ENCODE assay signal across 22 mouse cellular contexts in the genomic region with DNA sequence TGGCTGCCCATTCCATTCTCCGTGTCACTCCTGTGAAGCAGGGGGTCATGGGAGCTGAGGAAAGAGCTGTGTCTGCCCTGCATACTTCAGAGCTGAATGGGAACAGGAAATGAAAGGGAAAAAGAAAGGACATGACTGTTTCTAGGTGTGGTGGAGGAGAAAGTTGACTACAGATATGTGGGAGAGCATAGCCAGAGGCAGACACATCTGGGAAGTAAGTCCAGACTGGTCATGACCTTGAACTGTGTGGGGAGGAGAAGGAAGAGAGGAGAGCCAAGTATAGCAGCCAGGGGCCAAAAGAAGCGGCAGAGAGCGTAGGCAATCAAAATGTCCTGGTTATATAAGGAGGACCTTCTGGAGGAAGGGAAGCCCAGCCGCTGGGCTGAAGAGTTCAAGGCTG.
A peak's percentile ranks its signal among the peaks of the same experiment; 100 is the strongest.
DNase-seq lines count a peak whose midpoint lies in the region; ATAC-seq and TF ChIP-seq lines count a peak whose summit lies in the region.
"Had no signal": no experiment of that assay in that cellular context is flagged by ENCODE, and none has a peak within 500 bp of the region (broad histone marks: within the 10 kb centered on the region; RNA-seq: fewer than 3 reads in every experiment).

No protein-coding gene starts in this region.

- TF ChIP-seq EP300 in heart, adult 2 months (IDR thresholded peaks at IDR 0.05; ENCODE audit: insufficient read depth, low read depth, low read length) = peak; percentile 29; the same call in 1 of the 2 replicates

- peak overlapping the region; percentile 15 for H3K27ac ChIP-seq in heart, adult 2 months
- H3K27ac ChIP-seq in midbrain, embryonic 10.5 days (replicated peaks) = no peak overlapping the region
- H3K27ac ChIP-seq in midbrain, embryonic 16.5 days (ENCODE audit: low read length) = no peak overlapping the region
- H3K27ac ChIP-seq in heart, embryonic 10.5 days = no peak overlapping the region
- no peak overlapping the region for H3K27ac ChIP-seq in thymus, adult 2 months (ENCODE audit: control insufficient read depth, insufficient read depth, low read length)
- H3K27ac ChIP-seq: embryonic facial prominence, embryonic 13.5 days; hindbrain, embryonic 14.5 days; limb, embryonic 13.5 days; liver, embryonic 14.5 days; midbrain, embryonic 13.5 days; stomach, postnatal 0 days had no signal

- DNase-seq in heart, adult 2 months = peak; percentile 19 to 20
- DNase-seq in heart, postnatal 25 days (ENCODE audit: low spot score) = no peak
- peak; percentile 6 for DNase-seq in midbrain, embryonic 10.5 days (ENCODE audit: low spot score)
- DNase-seq in heart, embryonic 10.5 days (ENCODE audit: low spot score) = peak; percentile 58
- DNase-seq in skeletal muscle tissue, adult 2 months (ENCODE audit: low read depth, low spot score) = peak; percentile 9
- DNase-seq in thymus, adult 2 months = no peak
- DNase-seq: cerebellum, adult 11 months; cerebellum, postnatal 10 days; gastrocnemius, postnatal 14 days; retina, postnatal 1 day; right cerebral cortex, postnatal 4 days; thymus, postnatal 25 days had no signal

- H3K4me1 ChIP-seq in heart, adult 2 months (ENCODE audit: control insufficient read depth, insufficient read depth, low read length) = peaks cover 9% of the 10 kb centered on the region
- peaks cover 7% of the 10 kb centered on the region for H3K4me1 ChIP-seq in midbrain, embryonic 10.5 days
- H3K4me1 ChIP-seq in midbrain, embryonic 16.5 days (ENCODE audit: control insufficient read depth, insufficient read depth, low read length) = no peaks in the 10 kb centered on the region
- H3K4me1 ChIP-seq in heart, embryonic 10.5 days = peaks cover 9% of the 10 kb centered on the region; the same call in 1 of the 2 replicates
- H3K4me1 ChIP-seq in thymus, adult 2 months (replicated peaks; ENCODE audit: control insufficient read depth, insufficient read depth, low read length) = no peaks in the 10 kb centered on the region

- TF ChIP-seq CTCF in heart, adult 2 months (IDR thresholded peaks at IDR 0.05) = no peak
- no peak for TF ChIP-seq CTCF in thymus, adult 2 months (IDR thresholded peaks at IDR 0.05; ENCODE audit: borderline replicate concordance, control insufficient read depth, extremely low read depth, insufficient read depth, low read length, poor library complexity)

- H3K9me3 ChIP-seq in midbrain, embryonic 10.5 days (replicated peaks) = no peaks in the 10 kb centered on the region
- no peaks in the 10 kb centered on the region for H3K9me3 ChIP-seq in midbrain, embryonic 16.5 days (replicated peaks; ENCODE audit: control insufficient read depth, low read length, poor library complexity, severe bottlenecking)
- H3K9me3 ChIP-seq in heart, embryonic 10.5 days = no peaks in the 10 kb centered on the region
- H3K9me3 ChIP-seq: embryonic facial prominence, embryonic 13.5 days; limb, embryonic 13.5 days; midbrain, embryonic 13.5 days had no signal

- no peak overlapping the region for H3K4me2 ChIP-seq in midbrain, embryonic 16.5 days (ENCODE audit: low read length)
- H3K4me2 ChIP-seq: embryonic facial prominence, embryonic 13.5 days; hindbrain, embryonic 14.5 days; limb, embryonic 13.5 days; midbrain, embryonic 13.5 days had no signal

- peak overlapping the region; percentile 22; the same call in 1 of the 2 replicates for H3K4me3 ChIP-seq in heart, adult 2 months
- no peak overlapping the region for H3K4me3 ChIP-seq in midbrain, embryonic 10.5 days
- no peak overlapping the region for H3K4me3 ChIP-seq in midbrain, embryonic 16.5 days (ENCODE audit: low read depth, low read length)
- no peak overlapping the region for H3K4me3 ChIP-seq in heart, embryonic 10.5 days
- no peak overlapping the region for H3K4me3 ChIP-seq in thymus, adult 2 months (ENCODE audit: control insufficient read depth, insufficient read depth, low read length)
- H3K4me3 ChIP-seq: embryonic facial prominence, embryonic 13.5 days; limb, embryonic 13.5 days; midbrain, embryonic 13.5 days; myocyte had no signal

- TF ChIP-seq POLR2A in heart, adult 2 months (IDR thresholded peaks at IDR 0.05; ENCODE audit: insufficient read depth, low read depth, low read length) = no peak
- no peak for TF ChIP-seq POLR2A in thymus, adult 2 months (IDR thresholded peaks at IDR 0.05; ENCODE audit: control insufficient read depth, extremely low read depth, insufficient read depth, low read length, poor library complexity)

- ATAC-seq in midbrain, embryonic 16.5 days = no peak
- ATAC-seq: forebrain, embryonic 14.5 days; intestine, embryonic 16.5 days; midbrain, embryonic 13.5 days had no signal

- no peaks in the 10 kb centered on the region for H3K36me3 ChIP-seq in heart, adult 2 months (ENCODE audit: control insufficient read depth, insufficient read depth, low read length)
- no peaks in the 10 kb centered on the region for H3K36me3 ChIP-seq in midbrain, embryonic 10.5 days
- no peaks in the 10 kb centered on the region for H3K36me3 ChIP-seq in midbrain, embryonic 16.5 days (ENCODE audit: control insufficient read depth, insufficient read depth, low read length)
- H3K36me3 ChIP-seq in heart, embryonic 10.5 days = no peaks in the 10 kb centered on the region
- H3K36me3 ChIP-seq in thymus, adult 2 months (ENCODE audit: control insufficient read depth, insufficient read depth, low read length) = no peaks in the 10 kb centered on the region
- H3K36me3 ChIP-seq: embryonic facial prominence, embryonic 13.5 days; limb, embryonic 13.5 days; midbrain, embryonic 13.5 days had no signal

- intact Hi-C loops in heart, adult 2 months (cut with DNase I) = no loop called here
- intact Hi-C loops in heart, postnatal 25 days (cut with DNase I) = no loop called here

- no peak overlapping the region for H3K9ac ChIP-seq in heart, adult 2 months (ENCODE audit: low read depth, low read length)
- no peak overlapping the region for H3K9ac ChIP-seq in midbrain, embryonic 16.5 days (ENCODE audit: low read depth, low read length)
- H3K9ac ChIP-seq: embryonic facial prominence, embryonic 13.5 days; hindbrain, embryonic 14.5 days; limb, embryonic 13.5 days; liver, embryonic 14.5 days; midbrain, embryonic 13.5 days had no signal

- 24% methylated on average over 4 of the region's 4 CpGs for WGBS in heart, adult 2 months
- WGBS in midbrain, embryonic 10.5 days = 80% methylated on average over 4 of the region's 4 CpGs
- WGBS in midbrain, embryonic 16.5 days = 86% methylated on average over 4 of the region's 4 CpGs
- WGBS in heart, embryonic 10.5 days = 60% methylated on average over 4 of the region's 4 CpGs
- 79% methylated on average over 4 of the region's 4 CpGs for WGBS in thymus, adult 2 months

- H3K27me3 ChIP-seq in heart, adult 2 months (ENCODE audit: control insufficient read depth, insufficient read depth, low read length) = no peaks in the 10 kb centered on the region
- H3K27me3 ChIP-seq in midbrain, embryonic 10.5 days (ENCODE audit: low read depth, poor library complexity, severe bottlenecking) = no peaks in the 10 kb centered on the region
- no peaks in the 10 kb centered on the region for H3K27me3 ChIP-seq in midbrain, embryonic 16.5 days (ENCODE audit: control insufficient read depth, insufficient read depth, low read depth, low read length)
- H3K27me3 ChIP-seq in heart, embryonic 10.5 days (ENCODE audit: insufficient read depth, poor library complexity, severe bottlenecking) = 0 out of 2 replicates have a peak, but pooled peaks cover 3% of the 10 kb centered on the region
- no peaks in the 10 kb centered on the region for H3K27me3 ChIP-seq in thymus, adult 2 months (ENCODE audit: control insufficient read depth, insufficient read depth, low read length)
- H3K27me3 ChIP-seq: embryonic facial prominence, embryonic 13.5 days; limb, embryonic 13.5 days; midbrain, embryonic 13.5 days had no signal

- H3K79me2 ChIP-seq in heart, adult 2 months (replicated peaks; ENCODE audit: control insufficient read depth, insufficient read depth, low read length) = no peaks in the 10 kb centered on the region

Comparison
In these comparisons a context has a peak if more than half of its experiments do, and no peak if none do; other contexts are left out.
1. DNase-seq: peak in heart, adult 2 months (2 of 2), midbrain, embryonic 10.5 days (single experiment), heart, embryonic 10.5 days (single experiment) and skeletal muscle tissue, adult 2 months (single experiment); none in heart, postnatal 25 days (single experiment) and thymus, adult 2 months (single experiment).